Mouse (Mus musculus) activated CD4-positive, CD25-positive, alpha-beta regulatory T cell, adult 4 months (primary cell): Measurements from ENCODE around the gene Slc7a6. TPM values are rescaled to one million over a fixed set of nuclear protein-coding genes. Genes with fewer than 3 reads are reported as not detected.
A peak's percentile ranks its signal among the peaks of the same experiment; 100 is the strongest.

ENCODE experiments used
- ATAC-seq: one replicate; pipeline ENCODE4 v1.8.0; 2017
- polyA plus RNA-seq, 2 experiments: library from polyadenylated mRNA; unstranded; fragments of 100-300 nt; shearing (Covaris generic); gene quantifications; one replicate each; pipeline ENCODE4 v1.2.1; 2017

Slc7a6 gene
- polyA plus RNA-seq = 10 to 100 TPM; 26.2 to 33.6 TPM

- ATAC-seq = peak; percentile 87
Measured at GRCm38 (mm10) chr8:106168356-106169016, at the start of gene Slc7a6. Gene Slc7a6 (plus strand): TSS chr8:106168857.

- no peak for ATAC-seq
Measured at GRCm38 (mm10) chr8:106123443-106123842, 45.2 kb upstream of the Slc7a6 start.

- ATAC-seq = no peak
Measured at GRCm38 (mm10) chr8:106126055-106126454, 42.6 kb upstream of the Slc7a6 start.

- ATAC-seq = no peak
Measured at GRCm38 (mm10) chr8:106127054-106127453, 41.6 kb upstream of the Slc7a6 start.

GRCm38 (mm10) chr8:106127882-106128410, 40.7 kb upstream of the Slc7a6 start:
- no peak for ATAC-seq

GRCm38 (mm10) chr8:106129232-106129930, 39.3 kb upstream of the Slc7a6 start:
- ATAC-seq = no peak

GRCm38 (mm10) chr8:106129997-106130396, 38.7 kb upstream of the Slc7a6 start:
- no peak for ATAC-seq

GRCm38 (mm10) chr8:106130505-106130904, 38.2 kb upstream of the Slc7a6 start:
- ATAC-seq = no peak

GRCm38 (mm10) chr8:106131021-106131420, 37.6 kb upstream of the Slc7a6 start:
- ATAC-seq = no peak

- no peak for ATAC-seq
Measured at GRCm38 (mm10) chr8:106131488-106132222, 37.0 kb upstream of the Slc7a6 start.

- no peak for ATAC-seq
Measured at GRCm38 (mm10) chr8:106132356-106132755, 36.3 kb upstream of the Slc7a6 start.

- ATAC-seq = peak; percentile 29
Measured at GRCm38 (mm10) chr8:106133526-106133925, 35.1 kb upstream of the Slc7a6 start.

GRCm38 (mm10) chr8:106133946-106134345, 34.7 kb upstream of the Slc7a6 start:
- no peak for ATAC-seq

GRCm38 (mm10) chr8:106134751-106135571, 33.7 kb upstream of the Slc7a6 start:
- no peak for ATAC-seq

GRCm38 (mm10) chr8:106135672-106136071, 33.0 kb upstream of the Slc7a6 start:
- no peak for ATAC-seq

- peak; percentile 45 for ATAC-seq
Measured at GRCm38 (mm10) chr8:106136156-106137130, 32.2 kb upstream of the Slc7a6 start, which contains the start of gene Esrp2. Gene Esrp2 (minus strand): TSS chr8:106136974.

GRCm38 (mm10) chr8:106137218-106137905, 31.3 kb upstream of the Slc7a6 start:
- no peak for ATAC-seq

GRCm38 (mm10) chr8:106137906-106138477, 30.7 kb upstream of the Slc7a6 start:
- no peak for ATAC-seq

- no peak for ATAC-seq
Measured at GRCm38 (mm10) chr8:106138616-106139015, 30.0 kb upstream of the Slc7a6 start.

GRCm38 (mm10) chr8:106140191-106140590, 28.5 kb upstream of the Slc7a6 start:
- no peak for ATAC-seq
